Mouse (Mus musculus) kidney, embryonic 14.5 days (tissue): ENCODE results near the gene Aptx. TPM values are rescaled to one million over a fixed set of nuclear protein-coding genes. Genes with fewer than 3 reads are reported as not detected.

Experiments used
- ATAC-seq: fragments of 200-750 bp; cut with Nextera tagmentation; 2 replicates; pipeline ENCODE4 v1.8.0; 2017; ENCODE audit warnings: moderate number of reproducible peaks, mild to moderate bottlenecking, moderate TSS enrichment, moderate library complexity; ENCODE audit not compliant: low FRiP score, low TSS enrichment
- H3K27ac ChIP-seq: fragments of 300-500 bp; sonication (generic); 2 replicates; pipeline ENCODE4 v1.5.1; 2014; ENCODE audit warnings: low read depth, mild to moderate bottlenecking, low read length, moderate library complexity, mixed read lengths
- H3K27me3 ChIP-seq: fragments of 300-500 bp; sonication (generic); 2 replicates; pipeline ENCODE4 v1.6.1; 2014; ENCODE audit warnings: mild to moderate bottlenecking, low read length; ENCODE audit not compliant: control insufficient read depth, insufficient read depth
- H3K36me3 ChIP-seq: fragments of 300-500 bp; sonication (generic); 2 replicates; pipeline ENCODE4 v1.6.1; 2014; ENCODE audit warnings: low read length, mixed read lengths; ENCODE audit not compliant: control insufficient read depth, insufficient read depth
- H3K4me1 ChIP-seq: fragments of 300-500 bp; sonication (generic); 2 replicates; pipeline ENCODE4 v1.6.1; 2014; ENCODE audit warnings: low read length, mixed read lengths; ENCODE audit not compliant: control insufficient read depth, insufficient read depth
- H3K4me2 ChIP-seq: fragments of 300-500 bp; sonication (generic); replicated peaks from 2 replicates; pipeline ENCODE4 v1.6.1; 2014; ENCODE audit warnings: low read depth, mild to moderate bottlenecking, low read length
- H3K4me3 ChIP-seq: fragments of 300-500 bp; sonication (generic); 2 replicates; pipeline ENCODE4 v1.5.1; 2014; ENCODE audit warnings: mild to moderate bottlenecking, low read length
- H3K9ac ChIP-seq: fragments of 300-500 bp; sonication (generic); 2 replicates; pipeline ENCODE4 v1.6.1; 2014; ENCODE audit warnings: low read depth, mild to moderate bottlenecking, low read length, moderate library complexity
- H3K9me3 ChIP-seq: fragments of 300-500 bp; sonication (generic); 2 replicates; pipeline ENCODE4 v1.6.1; 2016; ENCODE audit warnings: low read length; ENCODE audit not compliant: control insufficient read depth
- WGBS: fragments of 180-500 bp; shearing (Covaris S2); extraction: QIAGEN DNeasy Blood & Tissue Kit; methylation state at CpG from one replicate; pipeline ENCODE4 v1.1.7; 2014; 5-methylcytosine and 5-hydroxymethylcytosine counted together
- microRNA counts: library from miRNA; unstranded; fragments of <30 nt; microRNA quantifications from one replicate; lab custom pipeline; 2017
- microRNA-seq: library from miRNA; unstranded; fragments of <30 nt; microRNA quantifications from one replicate; pipeline ENCODE4, GENCODE M21; 2016
- polyA plus RNA-seq: library from polyadenylated mRNA; unstranded; fragments of >200 nt; fragmentation: Nextera tagmentation; extraction: Ambion mirVana; gene quantifications from 2 replicates; pipeline ENCODE4 v1.2.1, GENCODE M21; 2014

Aptx gene
- polyA plus RNA-seq, 1 experiment from 2014 or later: 31.9 TPM

GRCm38 (mm10) chr4:40640991-40641390 is 62.0 kb downstream of the Aptx start:
- H3K9ac ChIP-seq: no peak overlapping the region
- 86% methylated on average over 4 of the region's 4 CpGs for WGBS
- H3K4me1 ChIP-seq: no peaks in the 10 kb centered on the region
- H3K4me2 ChIP-seq: no peak overlapping the region
- no peaks in the 10 kb centered on the region for H3K27me3 ChIP-seq
- no peak for ATAC-seq
- no peak overlapping the region for H3K4me3 ChIP-seq
- no peaks in the 10 kb centered on the region for H3K36me3 ChIP-seq
- H3K9me3 ChIP-seq: no peaks in the 10 kb centered on the region
- no peak overlapping the region for H3K27ac ChIP-seq

MicroRNAs within 50 kb of the gene (microRNA counts, 519-probe panel; counts per million panel counts)
- not detected for microRNA mmu-miR-207 (lab: Ali Mortazavi, UCI)

Small RNA genes within 50 kb of the gene (microRNA-seq; reads per million reads assigned to microRNA genes)
- not detected for gene Mir207

Other genes starting within 250 kb of the Aptx start
- gene Tmem215, start 231.0 kb downstream of the Aptx start, polyA plus RNA-seq: 0.32 and 0.43 TPM in 2 replicates
- 497 and 506 TPM in 2 replicates for gene Dnaja1, start 19.0 kb upstream of the Aptx start, polyA plus RNA-seq
- gene Smu1, start 54.7 kb upstream of the Aptx start, polyA plus RNA-seq: 147 and 171 TPM in 2 replicates
- gene B4galt1, start 150.8 kb upstream of the Aptx start, polyA plus RNA-seq: 36.0 and 45.8 TPM in 2 replicates
- not detected in 2 replicates for gene Spink4, start 216.9 kb upstream of the Aptx start, polyA plus RNA-seq
- 235 and 248 TPM in 2 replicates for gene Bag1, start 245.1 kb upstream of the Aptx start, polyA plus RNA-seq
- 113 and 137 TPM in 2 replicates for gene Chmp5, start 245.2 kb upstream of the Aptx start, polyA plus RNA-seq